Mouse (Mus musculus): ENCODE data around the gene Fthl17e. TPM values are rescaled to one million over a fixed set of nuclear protein-coding genes. Genes with fewer than 3 reads are reported as not detected.
"Not testable (repeated sequence)": the region's sequence is repeated elsewhere in the genome, so short reads cannot be mapped to it uniquely, and the experiment has no call there.

Gene Fthl17e
- not detected for total RNA-seq (2021)
- polyA plus RNA-seq (2012; rRNA removed): not detected in 2 replicates
- long read RNA-seq: 0 reads

DNA sequence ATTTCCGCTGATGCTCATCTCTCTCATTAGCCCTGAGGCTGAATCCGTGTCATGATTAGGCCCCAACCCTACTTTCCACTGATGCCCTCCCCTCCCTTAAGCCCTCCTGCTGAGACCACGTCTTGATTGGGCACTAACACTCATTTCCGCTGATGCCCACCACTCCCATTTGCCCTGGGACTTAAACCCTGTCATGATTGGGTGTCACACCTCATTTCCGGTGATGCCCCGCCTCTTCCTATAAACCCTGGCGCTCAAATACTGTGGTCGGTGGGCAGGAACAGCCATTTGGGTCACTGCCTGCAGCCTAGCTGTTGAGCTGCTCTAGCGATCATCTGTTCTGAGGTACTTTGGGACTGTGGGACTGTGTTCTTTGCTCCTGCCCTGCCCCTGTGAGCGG lies at the start of gene Fthl17e:
TSS of gene Fthl17e (plus strand) at position 301 of the 400 bp plus-strand sequence.
- DNase-seq: not testable (repeated sequence)

GRCm38 (mm10) chrX:8986655-8987054 lies 46.6 kb upstream of the Fthl17e start, which contains the start of gene Fthl17d:
Fthl17d (minus strand) TSS chrX:8986755.
- not testable (repeated sequence) for DNase-seq

DNA sequence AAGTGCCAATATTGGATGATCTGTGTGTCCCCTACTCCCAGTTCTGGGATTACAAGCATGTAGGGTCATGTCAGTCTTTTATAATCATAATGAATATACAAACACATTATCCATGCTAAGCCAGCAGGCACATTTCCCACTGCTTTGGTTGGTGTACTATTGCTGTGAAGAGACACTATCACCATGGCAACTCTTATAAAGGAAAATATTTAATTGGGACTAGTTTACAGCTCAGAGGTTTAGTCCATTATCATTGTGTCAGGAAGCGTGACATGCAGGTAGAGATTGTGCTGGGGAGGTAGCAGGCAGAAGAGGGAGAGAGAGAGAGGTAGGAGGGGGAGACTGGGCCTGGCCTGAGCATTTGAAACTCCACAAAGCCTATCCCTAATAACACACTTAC lies 17.2 kb upstream of the Fthl17e start:
- DNase-seq: no peak

- DNase-seq: no peak
Measured at GRCm38 (mm10) chrX:9019481-9019880, 13.8 kb upstream of the Fthl17e start.

- DNase-seq: not testable (repeated sequence)
Measured at GRCm38 (mm10) chrX:9041611-9042010, 8.3 kb downstream of the Fthl17e start.

- peak; percentile 81 for DNase-seq
Measured at GRCm38 (mm10) chrX:9060952-9061351, 27.7 kb downstream of the Fthl17e start.

DNA sequence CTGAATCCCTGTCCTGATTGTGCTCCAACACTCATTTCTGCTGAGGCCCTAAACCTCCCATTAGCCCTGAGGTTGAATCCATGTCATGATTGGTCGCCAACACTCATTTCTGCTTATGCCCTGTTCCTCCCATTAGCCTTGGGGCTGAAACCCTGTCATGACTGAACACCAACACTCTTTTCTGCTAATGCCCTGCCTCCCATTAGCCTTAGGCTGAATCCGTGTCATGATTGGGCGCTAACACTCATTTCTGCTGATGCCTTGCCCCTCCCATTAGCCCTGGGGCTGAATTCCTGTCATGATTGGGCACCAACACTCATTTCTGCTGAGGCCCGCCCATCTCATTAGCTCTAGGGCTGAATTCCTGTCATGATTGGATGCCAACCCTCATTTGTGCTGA lies 28.8 kb downstream of the Fthl17e start:
- no peak for DNase-seq

GRCm38 (mm10) chrX:9062715-9063114 lies 29.4 kb downstream of the Fthl17e start, which contains the start of gene Fthl17f:
Fthl17f (plus strand) TSS chrX:9063015.
- not testable (repeated sequence) for DNase-seq

- peak; percentile 30 for DNase-seq
Measured at GRCm38 (mm10) chrX:9077699-9078098, 44.4 kb downstream of the Fthl17e start.

Other genes starting within 250 kb of the Fthl17e start
- not detected for gene Ssxb5, start 229.8 kb upstream of the Fthl17e start, total RNA-seq (2021)
- not detected in 2 replicates for gene Ssxb5, start 229.8 kb upstream of the Fthl17e start, polyA plus RNA-seq (2012; rRNA removed)
- not detected for gene Gm6592, start 189.5 kb upstream of the Fthl17e start, total RNA-seq (2021)
- gene Gm6592, start 189.5 kb upstream of the Fthl17e start, polyA plus RNA-seq (2012; rRNA removed): not detected in 2 replicates
- gene Gm5751, start 159.2 kb upstream of the Fthl17e start, total RNA-seq (2021): not detected
- gene Gm5751, start 159.2 kb upstream of the Fthl17e start, polyA plus RNA-seq (2012; rRNA removed): not detected in 2 replicates
- 10 to 100 TPM in 1 of 2 experiments, 1 to 10 TPM in 1; 9.8 to 10.6 TPM for gene B630019K06Rik, start 141.1 kb upstream of the Fthl17e start, total RNA-seq (2021)
- 16.7 and 18.1 TPM in 2 replicates for gene B630019K06Rik, start 141.1 kb upstream of the Fthl17e start, polyA plus RNA-seq (2012; rRNA removed)
- gene Fthl17b, start 70.5 kb upstream of the Fthl17e start, total RNA-seq (2021): not detected
- gene Fthl17b, start 70.5 kb upstream of the Fthl17e start, polyA plus RNA-seq (2012; rRNA removed): not detected in 2 replicates
- gene Fthl17c, start 56.9 kb upstream of the Fthl17e start, total RNA-seq (2021): not detected
- not detected in 2 replicates for gene Fthl17c, start 56.9 kb upstream of the Fthl17e start, polyA plus RNA-seq (2012; rRNA removed)
- not detected for gene Fthl17d, start 46.7 kb upstream of the Fthl17e start, total RNA-seq (2021)
- not detected in 2 replicates for gene Fthl17d, start 46.7 kb upstream of the Fthl17e start, polyA plus RNA-seq (2012; rRNA removed)
- not detected for gene Fthl17f, start 29.5 kb downstream of the Fthl17e start, total RNA-seq (2021)
- gene Fthl17f, start 29.5 kb downstream of the Fthl17e start, polyA plus RNA-seq (2012; rRNA removed): not detected in 2 replicates
- not detected for gene 4930402K13Rik, start 71.1 kb downstream of the Fthl17e start, total RNA-seq (2021)
- not detected in 2 replicates for gene 4930402K13Rik, start 71.1 kb downstream of the Fthl17e start, polyA plus RNA-seq (2012; rRNA removed)
- 1 to 10 TPM; 2.4 TPM for gene Lancl3, start 166.4 kb downstream of the Fthl17e start, total RNA-seq (2021)
- gene Lancl3, start 166.4 kb downstream of the Fthl17e start, polyA plus RNA-seq (2012; rRNA removed): 1.9 and 2.1 TPM in 2 replicates
- gene Gm14862, start 223.4 kb downstream of the Fthl17e start, total RNA-seq (2021): not detected
- gene Gm14862, start 223.4 kb downstream of the Fthl17e start, polyA plus RNA-seq (2012; rRNA removed): not detected in 2 replicates
- 1 to 10 TPM; 1.7 to 1.9 TPM for gene Xk, start 239.3 kb downstream of the Fthl17e start, total RNA-seq (2021)
- 0.62 and 0.66 TPM in 2 replicates for gene Xk, start 239.3 kb downstream of the Fthl17e start, polyA plus RNA-seq (2012; rRNA removed)

Data from adrenal gland, adult 2 months (tissue).